Mouse (Mus musculus): ENCODE data around the gene Gm49425. TPM values are rescaled to one million over a fixed set of nuclear protein-coding genes. Genes with fewer than 3 reads are reported as not detected.
"Not testable (repeated sequence)": the region's sequence is repeated elsewhere in the genome, so short reads cannot be mapped to it uniquely, and the experiment has no call there.

Gene Gm49425
- polyA plus RNA-seq (2012; rRNA removed) (not detected in 2 replicates), polyA plus RNA-seq (2014; fragmentation: Nextera tagmentation; extraction: Ambion mirVana) (not detected in 2 replicates)

DNA sequence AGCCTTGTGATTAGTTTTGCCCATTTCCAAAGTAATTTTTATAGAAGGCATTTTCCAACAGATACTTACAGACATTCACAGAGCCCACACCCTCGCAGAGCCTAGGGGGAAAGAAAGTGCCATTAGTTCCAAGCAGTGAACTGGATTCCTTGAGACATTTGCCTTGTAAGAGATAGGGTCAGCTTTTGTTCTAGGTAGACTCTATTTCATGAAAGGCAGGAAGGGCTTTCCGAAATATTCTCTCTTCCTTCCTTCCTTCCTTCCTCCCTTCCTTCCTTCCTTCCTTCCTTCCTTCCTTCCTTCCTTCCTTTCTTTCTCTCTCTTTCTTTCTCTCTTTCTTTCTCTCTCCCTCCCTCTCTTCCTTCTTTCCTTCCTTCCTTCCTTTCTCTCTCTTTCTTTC, at the start of gene Gm49425:
Gene Gm49425 (minus strand): TSS at position 101 of the 400 bp plus-strand sequence.
- H3K4me2 ChIP-seq (ENCODE audit: low read depth); H3K36me3 ChIP-seq (replicated peaks; ENCODE audit: control insufficient read depth, insufficient read depth, low read depth); H3K9me3 ChIP-seq (ENCODE audit: control insufficient read depth, low read length); H3K9ac ChIP-seq (replicated peaks); ATAC-seq (ENCODE audit: insufficient read depth); DNase-seq (ENCODE audit: low read depth in 3 of 3, low spot score in 3 of 3); H3K4me3 ChIP-seq (ENCODE audit: insufficient read depth in 1 of 2, low read depth in 2 of 2, low read length in 2 of 2); H3K27me3 ChIP-seq (ENCODE audit: control insufficient read depth, insufficient read depth, low read length); H3K4me1 ChIP-seq (replicated peaks; ENCODE audit: control insufficient read depth in 2 of 2, insufficient read depth in 2 of 2, low read length in 1 of 2); H3K27ac ChIP-seq: not testable (repeated sequence)
- 44% methylated on average over 2 of the region's 2 CpGs for WGBS (ENCODE audit: insufficient replicate concordance)

DNA sequence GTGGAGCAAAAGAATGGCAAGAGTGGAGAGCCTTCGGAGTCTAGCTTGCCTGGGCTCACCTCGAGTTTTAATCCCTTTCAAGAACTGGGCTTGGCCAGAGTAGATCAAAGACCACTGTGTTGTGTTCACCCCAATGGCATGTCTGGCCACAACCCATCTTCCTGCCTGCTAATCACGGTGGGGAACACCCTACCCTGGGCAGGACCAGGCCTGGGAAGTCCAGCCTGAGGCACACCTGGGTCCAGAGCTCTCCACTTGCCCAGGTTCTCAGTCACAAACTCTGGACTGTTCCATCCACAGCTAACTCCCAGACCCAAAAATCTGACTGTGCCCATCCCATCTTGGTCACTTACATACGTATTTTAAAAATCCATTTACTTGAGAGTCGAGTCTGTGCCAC, 45.8 kb upstream of the Gm49425 start, which contains the start of gene Krt90:
Gene Krt90 (minus strand): TSS at position 101 of the 400 bp plus-strand sequence.
- 45% methylated on average over 5 of the region's 5 CpGs for WGBS (ENCODE audit: insufficient replicate concordance)
- ATAC-seq (ENCODE audit: insufficient read depth) = no peak

GRCm38 (mm10) chr15:101558034-101558646, 41.1 kb upstream of the Gm49425 start:
- no peak overlapping the region for H3K4me3 ChIP-seq (ENCODE audit: insufficient read depth in 1 of 2, low read depth in 2 of 2, low read length in 2 of 2)
- H3K9me3 ChIP-seq (ENCODE audit: control insufficient read depth, low read length) = no peaks in the 10 kb centered on the region
- TF ChIP-seq EP300 (IDR thresholded peaks at IDR 0.05; ENCODE audit: low read depth) (no peak), CTCF (IDR thresholded peaks at IDR 0.05; ENCODE audit: low read depth) (no peak)
- DNase-seq (ENCODE audit: low read depth in 3 of 3, low spot score in 3 of 3) (no peak), ATAC-seq (ENCODE audit: insufficient read depth) (no peak)
- no peak overlapping the region for H3K27ac ChIP-seq
- H3K4me1 ChIP-seq (replicated peaks; ENCODE audit: control insufficient read depth in 2 of 2, insufficient read depth in 2 of 2, low read length in 1 of 2) = no peaks in the 10 kb centered on the region
- H3K36me3 ChIP-seq (replicated peaks; ENCODE audit: control insufficient read depth, insufficient read depth, low read depth) = no peaks in the 10 kb centered on the region
- no peak overlapping the region for H3K4me2 ChIP-seq (ENCODE audit: low read depth)
- H3K9ac ChIP-seq (replicated peaks) = no peak overlapping the region
- H3K27me3 ChIP-seq (ENCODE audit: control insufficient read depth, insufficient read depth, low read length) = no peaks in the 10 kb centered on the region
- 13% methylated on average over 7 of the region's 7 CpGs for WGBS (ENCODE audit: insufficient replicate concordance)

More for the DNA sequence above, 45.8 kb upstream of the Gm49425 start, which contains the start of gene Krt90:
- TF ChIP-seq EP300 (IDR thresholded peaks at IDR 0.05; ENCODE audit: low read depth) (no peak), CTCF (IDR thresholded peaks at IDR 0.05; ENCODE audit: low read depth) (no peak)
- Histone ChIP-seq H3K36me3 (replicated peaks; ENCODE audit: control insufficient read depth, insufficient read depth, low read depth) (no peaks in the 10 kb centered on the region), H3K4me1 (replicated peaks; ENCODE audit: control insufficient read depth in 2 of 2, insufficient read depth in 2 of 2, low read length in 1 of 2) (no peaks in the 10 kb centered on the region), H3K4me2 (ENCODE audit: low read depth) (no peak within 1 kb of the TSS), H3K27me3 (ENCODE audit: control insufficient read depth, insufficient read depth, low read length) (no peaks in the 10 kb centered on the region), H3K9ac (replicated peaks) (no peak within 1 kb of the TSS), H3K27ac (no peak within 1 kb of the TSS), H3K4me3 (ENCODE audit: insufficient read depth in 1 of 2, low read depth in 2 of 2, low read length in 2 of 2) (no peak within 1 kb of the TSS), H3K9me3 (ENCODE audit: control insufficient read depth, low read length) (no peaks in the 10 kb centered on the region)
- no peak for DNase-seq (ENCODE audit: low read depth in 3 of 3, low spot score in 3 of 3)

- Histone ChIP-seq H3K4me3 (ENCODE audit: insufficient read depth in 1 of 2, low read depth in 2 of 2, low read length in 2 of 2) (no peak overlapping the region), H3K4me2 (ENCODE audit: low read depth) (no peak overlapping the region), H3K9ac (replicated peaks) (no peak overlapping the region), H3K9me3 (ENCODE audit: control insufficient read depth, low read length) (no peaks in the 10 kb centered on the region), H3K36me3 (replicated peaks; ENCODE audit: control insufficient read depth, insufficient read depth, low read depth) (no peaks in the 10 kb centered on the region), H3K27me3 (ENCODE audit: control insufficient read depth, insufficient read depth, low read length) (no peaks in the 10 kb centered on the region), H3K4me1 (replicated peaks; ENCODE audit: control insufficient read depth in 2 of 2, insufficient read depth in 2 of 2, low read length in 1 of 2) (no peaks in the 10 kb centered on the region), H3K27ac (no peak overlapping the region)
- under 1% methylated on average over 11 of the region's 11 CpGs for WGBS (ENCODE audit: insufficient replicate concordance)
- ATAC-seq (ENCODE audit: insufficient read depth) (no peak), DNase-seq (ENCODE audit: low read depth in 3 of 3, low spot score in 3 of 3) (no peak)
- TF ChIP-seq CTCF (IDR thresholded peaks at IDR 0.05; ENCODE audit: low read depth) (no peak), EP300 (IDR thresholded peaks at IDR 0.05; ENCODE audit: low read depth) (no peak)
Measured at GRCm38 (mm10) chr15:101553169-101553568, 36.1 kb upstream of the Gm49425 start.

DNA sequence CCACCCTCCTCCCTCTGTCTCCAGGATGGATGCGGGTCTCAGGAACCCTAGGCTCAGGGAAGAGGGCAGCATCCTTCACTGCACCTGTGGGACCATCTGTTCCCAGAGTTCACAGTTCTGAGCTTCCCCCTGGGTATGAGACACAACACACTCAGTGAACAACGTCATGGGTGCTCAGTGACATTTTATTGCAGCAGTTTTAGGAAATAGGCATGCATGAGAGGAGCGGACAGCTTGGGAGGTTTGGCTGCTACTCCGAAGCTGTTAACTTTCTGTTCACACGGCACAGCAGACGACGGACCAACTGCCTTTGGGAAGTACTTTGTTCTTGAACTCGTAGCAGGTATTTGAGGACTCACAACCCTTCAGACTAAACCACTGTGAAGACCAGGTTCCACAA, 35.1 kb upstream of the Gm49425 start:
- H3K36me3 ChIP-seq (replicated peaks; ENCODE audit: control insufficient read depth, insufficient read depth, low read depth) = no peaks in the 10 kb centered on the region
- TF ChIP-seq EP300 (IDR thresholded peaks at IDR 0.05; ENCODE audit: low read depth) (no peak), CTCF (IDR thresholded peaks at IDR 0.05; ENCODE audit: low read depth) (no peak)
- no peak overlapping the region for H3K4me3 ChIP-seq (ENCODE audit: insufficient read depth in 1 of 2, low read depth in 2 of 2, low read length in 2 of 2)
- H3K9ac ChIP-seq (replicated peaks) = no peak overlapping the region
- H3K4me2 ChIP-seq (ENCODE audit: low read depth) = no peak overlapping the region
- no peak for ATAC-seq (ENCODE audit: insufficient read depth)
- H3K4me1 ChIP-seq (replicated peaks; ENCODE audit: control insufficient read depth in 2 of 2, insufficient read depth in 2 of 2, low read length in 1 of 2) = no peaks in the 10 kb centered on the region
- no peaks in the 10 kb centered on the region for H3K27me3 ChIP-seq (ENCODE audit: control insufficient read depth, insufficient read depth, low read length)
- no peaks in the 10 kb centered on the region for H3K9me3 ChIP-seq (ENCODE audit: control insufficient read depth, low read length)
- 65% methylated on average over 8 of the region's 8 CpGs for WGBS (ENCODE audit: insufficient replicate concordance)
- no peak overlapping the region for H3K27ac ChIP-seq
- no peak for DNase-seq (ENCODE audit: low read depth in 3 of 3, low spot score in 3 of 3)

Data from liver, embryonic 14.5 days (tissue).